Comparison of ENCODE assay signal across 31 mouse cellular contexts in genomic region chr2:73045505-73045904, GRCm38 (mm10). TPM values are rescaled to one million over a fixed set of nuclear protein-coding genes. Genes with fewer than 3 reads are reported as not detected.
DNase-seq lines count a peak whose midpoint lies in the region; ATAC-seq and TF ChIP-seq lines count a peak whose summit lies in the region.
"Had no signal": no experiment of that assay in that cellular context is flagged by ENCODE, and none has a peak within 500 bp of the region (broad histone marks: within the 10 kb centered on the region; RNA-seq: fewer than 3 reads in every experiment).

No protein-coding gene starts in this region.

- TF ChIP-seq POLR2A in heart, adult 2 months (IDR thresholded peaks at IDR 0.05; ENCODE audit: insufficient read depth, low read depth, low read length) = no peak

- intact Hi-C loops in gastrocnemius, adult 2 months (cut with DNase I) = loop anchor here (5.0 kb wide), 1 partner anchor 43 kb away; no protein-coding TSS in a partner anchor
- intact Hi-C loops in gastrocnemius, postnatal 36 days (cut with DNase I) = loop anchor here (5.0 kb wide), 1 partner anchor 63 kb away; the partner anchor contains the start of gene Sp3
- intact Hi-C loops in heart, adult 2 months (cut with DNase I) = loop anchor here (5.0 kb wide), 1 partner anchor 43 kb away; no protein-coding TSS in a partner anchor

- no peaks in the 10 kb centered on the region for H3K79me2 ChIP-seq in heart, adult 2 months (replicated peaks; ENCODE audit: control insufficient read depth, insufficient read depth, low read length)

- peak overlapping the region; percentile 20 for H3K27ac ChIP-seq in gastrocnemius, adult 2 months
- H3K27ac ChIP-seq in heart, adult 2 months = peak overlapping the region; percentile 40
- no peak overlapping the region for H3K27ac ChIP-seq in heart, postnatal 0 days (ENCODE audit: low read depth)
- H3K27ac ChIP-seq: forebrain, embryonic 10.5 days; forebrain, embryonic 12.5 days had no signal

- no peak for TF ChIP-seq EP300 in heart, adult 2 months (IDR thresholded peaks at IDR 0.05; ENCODE audit: insufficient read depth, low read depth, low read length)
- TF ChIP-seq EP300 in heart, postnatal 0 days (IDR thresholded peaks at IDR 0.05; ENCODE audit: low read depth) = no peak

- peak; percentile 10; the same call in 1 of the 2 replicates for ATAC-seq in heart, postnatal 0 days (ENCODE audit: insufficient read depth, low read depth)
- ATAC-seq: CD4-positive, CD25-positive, alpha-beta regulatory T cell, adult 4 months; forebrain, embryonic 14.5 days; forebrain, embryonic 16.5 days had no signal

- WGBS in heart, adult 2 months = 43% methylated on average over 5 of the region's 5 CpGs
- 31% methylated on average over 5 of the region's 5 CpGs for WGBS in heart, postnatal 0 days

- H3K27me3 ChIP-seq in heart, adult 2 months (ENCODE audit: control insufficient read depth, insufficient read depth, low read length) = no peaks in the 10 kb centered on the region
- H3K27me3 ChIP-seq in heart, postnatal 0 days (ENCODE audit: control insufficient read depth, insufficient read depth, low read length) = no peaks in the 10 kb centered on the region
- H3K27me3 ChIP-seq: embryonic facial prominence, embryonic 13.5 days; embryonic facial prominence, embryonic 15.5 days had no signal

- DNase-seq in gastrocnemius, adult 2 months = no peak
- no peak for DNase-seq in gastrocnemius, postnatal 36 days
- no peak for DNase-seq in heart, adult 2 months
- no peak for DNase-seq in heart, postnatal 4 days
- peak; percentile 50 for DNase-seq in heart, postnatal 0 days (ENCODE audit: low spot score)
- no peak for DNase-seq in heart, adult 8-10 months (ENCODE audit: low spot score)
- DNase-seq: adrenal gland, adult 2 months; adrenal gland, postnatal 10 days; adrenal gland, postnatal 25 days; B cell, adult 2 months; cerebellum, adult 11 months; cerebellum, adult 18-20 months; cerebellum, adult 8-10 months; cerebellum, adult 9-11 months; cerebellum, postnatal 14 days; cerebellum, postnatal 36 days; embryo, embryonic 11 days had no signal

- no peak overlapping the region for H3K4me2 ChIP-seq in heart, postnatal 0 days (ENCODE audit: low read depth, low read length)
- H3K4me2 ChIP-seq: embryonic facial prominence, embryonic 13.5 days; embryonic facial prominence, embryonic 15.5 days; forebrain, embryonic 12.5 days had no signal

- H3K4me3 ChIP-seq in gastrocnemius, adult 2 months = no peak overlapping the region
- H3K4me3 ChIP-seq in heart, adult 2 months = no peak overlapping the region
- no peak overlapping the region for H3K4me3 ChIP-seq in heart, postnatal 0 days (ENCODE audit: low read depth, low read length)
- H3K4me3 ChIP-seq: embryonic facial prominence, embryonic 13.5 days; embryonic facial prominence, embryonic 15.5 days; erythroblast, embryonic 14.5 days; forebrain, embryonic 10.5 days; forebrain, embryonic 12.5 days had no signal

- peaks cover 2% of the 10 kb centered on the region; the same call in 1 of the 2 replicates for H3K36me3 ChIP-seq in heart, adult 2 months (ENCODE audit: control insufficient read depth, insufficient read depth, low read length)
- no peaks in the 10 kb centered on the region for H3K36me3 ChIP-seq in heart, postnatal 0 days (replicated peaks; ENCODE audit: control insufficient read depth, insufficient read depth, low read length)
- H3K36me3 ChIP-seq: embryonic facial prominence, embryonic 13.5 days; embryonic facial prominence, embryonic 15.5 days; forebrain, embryonic 10.5 days; forebrain, embryonic 12.5 days had no signal

- TF ChIP-seq CTCF in gastrocnemius, adult 2 months (IDR thresholded peaks at IDR 0.05) = no peak
- no peak for TF ChIP-seq CTCF in heart, adult 2 months (IDR thresholded peaks at IDR 0.05)
- TF ChIP-seq CTCF in heart, postnatal 0 days (IDR thresholded peaks at IDR 0.05; ENCODE audit: low read depth) = no peak

- H3K9me3 ChIP-seq in heart, postnatal 0 days (replicated peaks; ENCODE audit: control insufficient read depth, low read length) = no peaks in the 10 kb centered on the region
- H3K9me3 ChIP-seq: embryonic facial prominence, embryonic 13.5 days; embryonic facial prominence, embryonic 15.5 days; forebrain, embryonic 10.5 days; forebrain, embryonic 12.5 days had no signal

- H3K9ac ChIP-seq in heart, adult 2 months (ENCODE audit: low read depth, low read length) = no peak overlapping the region
- no peak overlapping the region for H3K9ac ChIP-seq in heart, postnatal 0 days (replicated peaks; ENCODE audit: low read depth, low read length)
- H3K9ac ChIP-seq: embryonic facial prominence, embryonic 13.5 days; embryonic facial prominence, embryonic 15.5 days; forebrain, embryonic 12.5 days had no signal

- peaks cover 13% of the 10 kb centered on the region for H3K4me1 ChIP-seq in heart, adult 2 months (ENCODE audit: control insufficient read depth, insufficient read depth, low read length)
- peaks cover 21% of the 10 kb centered on the region for H3K4me1 ChIP-seq in heart, postnatal 0 days (ENCODE audit: control insufficient read depth, insufficient read depth)

RNA-seq across cellular contexts. Expression of gene Gm11084, which starts 59.0 kb away (rescaled TPM):
- total RNA-seq in gastrocnemius, adult 2 months (2021) = not detected
- not detected for total RNA-seq in gastrocnemius, postnatal 36 days (2021)
- not detected for total RNA-seq in heart, adult 2 months (2021)
- polyA plus RNA-seq in heart, adult 2 months (2012; rRNA removed) = not detected in 2 replicates
- not detected for total RNA-seq in heart, postnatal 4 days (2021)
- not detected in 2 replicates for total RNA-seq in heart, postnatal 0 days (2014; rRNA removed; ENCODE audit: low replicate concordance)
- polyA plus RNA-seq in heart, postnatal 0 days (2015; fragmentation: Nextera tagmentation; extraction: Ambion mirVana) = not detected in 2 replicates
- not detected for total RNA-seq in heart, adult 8-10 months (2022)
- total RNA-seq: adrenal gland, adult 2 months; adrenal gland, postnatal 10 days; adrenal gland, postnatal 25 days; adrenal gland, postnatal 4 days; common myeloid progenitor, adult 5-6 weeks; ES-E14; MEL had no signal
- polyA plus RNA-seq: adrenal gland, adult 2 months; brain, embryonic 14.5 days; CD4-positive, CD25-positive, alpha-beta regulatory T cell, adult 4 months; embryonic facial prominence, embryonic 11.5 days; embryonic facial prominence, embryonic 13.5 days; embryonic facial prominence, embryonic 15.5 days; erythroblast, embryonic 14.5 days; forebrain, embryonic 10.5 days; forebrain, embryonic 12.5 days; forebrain, embryonic 14.5 days; forebrain, embryonic 16.5 days had no signal
